Mouse (Mus musculus): ENCODE results near the gene Srrm2. TPM values are rescaled to one million over a fixed set of nuclear protein-coding genes. Genes with fewer than 3 reads are reported as not detected.

Srrm2 gene
- polyA plus RNA-seq, 1 experiment: 286 TPM

DNA sequence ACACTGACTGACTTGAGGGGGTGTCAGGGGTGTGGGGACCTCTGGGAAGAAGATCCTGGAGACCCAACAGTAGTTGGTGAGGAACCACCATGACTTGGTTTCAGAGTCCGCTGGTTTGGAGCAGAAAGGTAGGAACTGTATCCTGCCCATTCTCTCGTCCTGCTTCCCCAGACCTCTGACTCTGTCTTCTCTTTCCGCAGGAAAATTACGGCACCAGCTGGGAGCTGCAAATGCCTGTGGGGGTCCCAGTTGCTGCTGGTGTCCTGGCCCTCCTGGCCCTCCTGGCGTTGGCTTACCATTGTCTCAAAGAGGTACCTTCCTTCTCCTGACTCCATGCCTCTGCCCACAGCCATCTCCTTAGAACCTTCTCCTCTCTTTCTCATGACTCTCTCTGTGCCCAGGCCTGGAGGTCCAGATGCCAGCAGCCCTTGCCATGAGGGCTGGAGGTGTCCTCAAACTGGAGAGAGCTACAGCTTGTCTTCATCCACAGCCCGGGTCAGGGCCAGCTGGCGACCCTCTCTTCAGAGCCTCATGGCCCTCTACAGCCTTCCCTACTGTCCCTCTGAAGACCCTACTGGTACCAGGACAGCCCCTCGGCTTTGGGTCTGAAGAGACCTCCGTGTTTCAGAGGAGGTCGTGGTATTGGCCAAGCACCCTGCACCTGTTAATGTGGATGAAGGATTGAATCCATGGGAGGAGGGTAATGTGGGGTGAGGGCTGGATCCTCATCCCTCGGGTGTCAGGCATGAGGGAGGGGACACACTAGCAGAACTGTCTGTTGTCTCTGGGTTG lies 40.7 kb upstream of the Srrm2 start:
- TF ChIP-seq CTCF (IDR thresholded peaks at IDR 0.05; ENCODE audit: control insufficient read depth, insufficient read depth, insufficient replicate concordance, low read depth, low read length) (no peak), POLR2A (IDR thresholded peaks at IDR 0.05; ENCODE audit: control insufficient read depth, low read depth, low read length) (no peak)
- no peak overlapping the region for H3K27ac ChIP-seq (ENCODE audit: control insufficient read depth, insufficient read depth, low read depth, low read length)
- no peaks in the 10 kb centered on the region for H3K27me3 ChIP-seq (ENCODE audit: control insufficient read depth, insufficient read depth, low read length)
- no peak overlapping the region for H3K4me3 ChIP-seq (ENCODE audit: control insufficient read depth, low read depth, low read length)
- no peaks in the 10 kb centered on the region for H3K36me3 ChIP-seq (ENCODE audit: control insufficient read depth, insufficient read depth, low read length)
- peaks cover 9% of the 10 kb centered on the region for H3K4me1 ChIP-seq (ENCODE audit: control insufficient read depth, insufficient read depth, low read length)

DNA sequence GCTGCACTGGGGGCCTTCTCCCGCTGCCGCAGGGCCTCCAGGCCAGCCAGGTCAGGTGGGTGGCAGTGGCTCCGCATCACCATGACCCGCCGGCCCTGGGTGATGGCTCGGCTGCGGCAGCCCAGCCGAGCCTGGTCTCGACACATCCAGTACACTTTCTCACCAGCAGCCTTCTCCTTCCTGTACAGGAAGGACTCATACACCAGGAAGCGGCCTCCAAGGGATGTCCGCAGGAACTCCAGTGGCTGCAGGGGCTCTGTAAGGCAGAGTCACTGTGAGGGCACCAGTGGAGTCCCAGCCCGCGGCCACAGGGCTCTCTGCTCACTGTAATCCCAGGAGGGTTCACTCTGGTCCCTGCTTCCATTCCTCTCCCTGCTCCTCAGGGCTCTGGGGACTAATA lies 34.6 kb upstream of the Srrm2 start:
- Histone ChIP-seq H3K4me3 (ENCODE audit: control insufficient read depth, low read depth, low read length) (no peak overlapping the region), H3K36me3 (ENCODE audit: control insufficient read depth, insufficient read depth, low read length) (peaks cover 2% of the 10 kb centered on the region; the same call in 1 of the 2 replicates)

DNA sequence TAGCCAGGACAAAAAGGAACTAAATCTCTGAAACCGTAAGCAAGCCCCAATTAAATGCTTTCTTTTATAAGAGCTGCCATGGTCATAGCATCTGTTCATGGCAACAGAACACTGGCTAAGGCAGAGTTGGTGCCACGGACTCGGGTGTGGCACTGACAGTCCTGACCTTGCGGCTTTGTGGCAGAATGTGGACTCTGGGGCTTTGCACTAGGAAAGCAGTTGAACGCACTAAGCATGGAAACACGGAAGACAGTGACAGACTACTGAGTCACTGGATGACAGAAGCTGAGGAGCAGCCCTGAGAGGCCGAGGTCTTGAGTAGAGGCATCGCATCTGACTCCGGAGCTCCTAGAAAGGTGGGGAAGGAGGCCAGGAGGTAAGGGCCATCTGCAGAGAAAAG lies 32.8 kb upstream of the Srrm2 start:
- H3K4me3 ChIP-seq (ENCODE audit: control insufficient read depth, low read depth, low read length): no peak overlapping the region
- H3K36me3 ChIP-seq (ENCODE audit: control insufficient read depth, insufficient read depth, low read length): peaks cover 5% of the 10 kb centered on the region; the same call in 1 of the 2 replicates
- H3K4me1 ChIP-seq (ENCODE audit: control insufficient read depth, insufficient read depth, low read length): no peaks in the 10 kb centered on the region
- TF ChIP-seq CTCF (IDR thresholded peaks at IDR 0.05; ENCODE audit: control insufficient read depth, insufficient read depth, insufficient replicate concordance, low read depth, low read length): no peak
- no peak for TF ChIP-seq POLR2A (IDR thresholded peaks at IDR 0.05; ENCODE audit: control insufficient read depth, low read depth, low read length)
- no peaks in the 10 kb centered on the region for H3K27me3 ChIP-seq (ENCODE audit: control insufficient read depth, insufficient read depth, low read length)
- H3K27ac ChIP-seq (ENCODE audit: control insufficient read depth, insufficient read depth, low read depth, low read length): no peak overlapping the region

More for the DNA sequence above, 34.6 kb upstream of the Srrm2 start:
- TF ChIP-seq CTCF (IDR thresholded peaks at IDR 0.05; ENCODE audit: control insufficient read depth, insufficient read depth, insufficient replicate concordance, low read depth, low read length): no peak
- no peak for TF ChIP-seq POLR2A (IDR thresholded peaks at IDR 0.05; ENCODE audit: control insufficient read depth, low read depth, low read length)
- Histone ChIP-seq H3K4me1 (ENCODE audit: control insufficient read depth, insufficient read depth, low read length) (no peaks in the 10 kb centered on the region), H3K27me3 (ENCODE audit: control insufficient read depth, insufficient read depth, low read length) (no peaks in the 10 kb centered on the region), H3K27ac (ENCODE audit: control insufficient read depth, insufficient read depth, low read depth, low read length) (no peak overlapping the region)

DNA sequence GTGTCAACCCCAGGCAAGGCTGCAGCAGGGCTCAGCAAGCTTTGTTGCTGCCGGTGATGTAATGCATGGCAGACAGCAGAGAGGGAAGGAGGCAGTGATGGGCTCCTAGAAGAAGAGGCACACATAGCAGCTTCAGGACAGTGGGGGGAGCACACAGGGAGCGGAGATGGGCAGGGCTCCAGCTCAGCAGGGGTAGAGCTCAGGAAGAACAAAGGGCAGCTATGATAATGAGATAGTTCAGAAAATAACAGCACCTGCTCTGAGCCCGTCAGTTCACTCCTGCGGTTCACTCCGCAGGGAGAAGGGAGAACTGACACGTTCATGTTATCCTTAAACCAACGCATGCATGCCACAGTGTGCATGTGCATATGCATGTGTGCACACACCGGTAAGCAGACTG lies 31.5 kb upstream of the Srrm2 start:
- Histone ChIP-seq H3K4me1 (ENCODE audit: control insufficient read depth, insufficient read depth, low read length) (no peaks in the 10 kb centered on the region), H3K4me3 (ENCODE audit: control insufficient read depth, low read depth, low read length) (no peak overlapping the region), H3K27me3 (ENCODE audit: control insufficient read depth, insufficient read depth, low read length) (no peaks in the 10 kb centered on the region), H3K27ac (ENCODE audit: control insufficient read depth, insufficient read depth, low read depth, low read length) (no peak overlapping the region), H3K36me3 (ENCODE audit: control insufficient read depth, insufficient read depth, low read length) (peaks cover 5% of the 10 kb centered on the region; the same call in 1 of the 2 replicates)
- no peak for TF ChIP-seq POLR2A (IDR thresholded peaks at IDR 0.05; ENCODE audit: control insufficient read depth, low read depth, low read length)
- no peak for TF ChIP-seq CTCF (IDR thresholded peaks at IDR 0.05; ENCODE audit: control insufficient read depth, insufficient read depth, insufficient replicate concordance, low read depth, low read length)

DNA sequence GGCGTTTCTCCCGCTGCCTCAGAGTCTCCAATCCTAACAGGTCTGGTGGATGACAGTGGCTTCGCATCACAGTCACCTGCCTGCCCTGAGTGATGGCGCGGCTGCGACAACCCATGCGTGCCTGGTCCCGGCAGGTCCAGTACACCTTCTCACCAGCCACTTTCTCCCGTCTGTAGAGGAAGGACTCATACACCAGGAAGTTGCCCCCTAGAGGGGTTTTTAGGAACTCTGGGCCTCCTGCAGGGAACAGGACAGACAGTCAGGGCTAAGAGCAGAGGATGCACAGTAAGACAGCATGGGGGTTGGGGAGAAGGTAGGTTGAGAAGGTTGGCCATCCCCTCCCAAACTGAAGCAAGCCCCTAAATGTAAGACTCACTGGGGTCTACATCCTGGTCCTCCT lies 30.1 kb upstream of the Srrm2 start:
- H3K4me3 ChIP-seq (ENCODE audit: control insufficient read depth, low read depth, low read length): no peak overlapping the region
- no peak for TF ChIP-seq POLR2A (IDR thresholded peaks at IDR 0.05; ENCODE audit: control insufficient read depth, low read depth, low read length)
- no peak for TF ChIP-seq CTCF (IDR thresholded peaks at IDR 0.05; ENCODE audit: control insufficient read depth, insufficient read depth, insufficient replicate concordance, low read depth, low read length)
- H3K36me3 ChIP-seq (ENCODE audit: control insufficient read depth, insufficient read depth, low read length): peaks cover 5% of the 10 kb centered on the region; the same call in 1 of the 2 replicates
- H3K27ac ChIP-seq (ENCODE audit: control insufficient read depth, insufficient read depth, low read depth, low read length): no peak overlapping the region
- H3K27me3 ChIP-seq (ENCODE audit: control insufficient read depth, insufficient read depth, low read length): no peaks in the 10 kb centered on the region
- H3K4me1 ChIP-seq (ENCODE audit: control insufficient read depth, insufficient read depth, low read length): no peaks in the 10 kb centered on the region

DNA sequence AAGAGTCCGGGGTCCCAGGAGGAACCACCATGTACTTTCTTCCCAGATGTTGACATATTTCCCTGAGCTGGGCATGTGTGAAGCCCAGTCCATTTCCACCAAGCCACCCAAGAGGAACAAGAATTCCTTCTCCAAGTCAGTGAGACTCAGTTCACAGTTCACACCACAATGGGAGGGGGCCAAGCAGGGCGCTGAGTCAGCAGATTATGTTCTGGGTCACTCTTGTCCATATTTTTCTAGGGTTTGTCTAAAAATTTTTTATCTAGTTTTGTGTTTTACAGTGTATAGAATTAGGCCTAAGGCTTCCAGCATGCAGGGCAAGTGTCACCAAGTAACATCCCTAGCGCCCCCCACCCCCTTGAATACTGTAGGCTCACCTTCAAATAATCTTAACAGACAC lies 29.2 kb upstream of the Srrm2 start:
- Histone ChIP-seq H3K27me3 (ENCODE audit: control insufficient read depth, insufficient read depth, low read length) (no peaks in the 10 kb centered on the region), H3K4me1 (ENCODE audit: control insufficient read depth, insufficient read depth, low read length) (no peaks in the 10 kb centered on the region), H3K4me3 (ENCODE audit: control insufficient read depth, low read depth, low read length) (no peak overlapping the region), H3K27ac (ENCODE audit: control insufficient read depth, insufficient read depth, low read depth, low read length) (no peak overlapping the region), H3K36me3 (ENCODE audit: control insufficient read depth, insufficient read depth, low read length) (peaks cover 5% of the 10 kb centered on the region; the same call in 1 of the 2 replicates)
- TF ChIP-seq POLR2A (IDR thresholded peaks at IDR 0.05; ENCODE audit: control insufficient read depth, low read depth, low read length) (no peak), CTCF (IDR thresholded peaks at IDR 0.05; ENCODE audit: control insufficient read depth, insufficient read depth, insufficient replicate concordance, low read depth, low read length) (no peak)

DNA sequence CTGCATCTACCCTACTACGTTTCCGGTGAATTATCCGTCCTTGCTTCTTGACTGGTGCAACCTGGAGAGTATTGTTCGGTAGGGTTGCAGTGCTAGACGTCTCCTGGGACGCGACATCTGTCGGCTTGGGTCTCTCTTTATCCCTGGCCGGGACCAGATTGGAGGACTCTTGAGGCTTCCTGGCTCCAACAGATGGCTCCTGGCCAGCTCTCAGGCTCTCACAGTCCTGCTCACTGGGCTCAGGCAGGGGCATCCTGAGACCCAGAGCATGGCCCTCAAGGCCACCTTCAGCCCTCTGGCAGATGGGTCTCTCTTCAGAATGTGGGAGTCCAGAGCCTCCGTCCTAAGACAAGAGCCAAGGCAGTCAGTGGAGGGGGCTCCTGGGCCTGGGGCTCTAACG lies 27.4 kb upstream of the Srrm2 start:
- no peak for TF ChIP-seq POLR2A (IDR thresholded peaks at IDR 0.05; ENCODE audit: control insufficient read depth, low read depth, low read length)
- TF ChIP-seq CTCF (IDR thresholded peaks at IDR 0.05; ENCODE audit: control insufficient read depth, insufficient read depth, insufficient replicate concordance, low read depth, low read length): no peak
- Histone ChIP-seq H3K27ac (ENCODE audit: control insufficient read depth, insufficient read depth, low read depth, low read length) (no peak overlapping the region), H3K27me3 (ENCODE audit: control insufficient read depth, insufficient read depth, low read length) (no peaks in the 10 kb centered on the region), H3K4me1 (ENCODE audit: control insufficient read depth, insufficient read depth, low read length) (no peaks in the 10 kb centered on the region), H3K4me3 (ENCODE audit: control insufficient read depth, low read depth, low read length) (no peak overlapping the region), H3K36me3 (ENCODE audit: control insufficient read depth, insufficient read depth, low read length) (peaks cover 4% of the 10 kb centered on the region; the same call in 1 of the 2 replicates)
